Mouse (Mus musculus): ENCODE measurements around the gene Itgav. TPM values are rescaled to one million over a fixed set of nuclear protein-coding genes. Genes with fewer than 3 reads are reported as not detected.

Gene Itgav
- polyA plus RNA-seq, 1 experiment from 2014 or later = 75.9 TPM

DNA sequence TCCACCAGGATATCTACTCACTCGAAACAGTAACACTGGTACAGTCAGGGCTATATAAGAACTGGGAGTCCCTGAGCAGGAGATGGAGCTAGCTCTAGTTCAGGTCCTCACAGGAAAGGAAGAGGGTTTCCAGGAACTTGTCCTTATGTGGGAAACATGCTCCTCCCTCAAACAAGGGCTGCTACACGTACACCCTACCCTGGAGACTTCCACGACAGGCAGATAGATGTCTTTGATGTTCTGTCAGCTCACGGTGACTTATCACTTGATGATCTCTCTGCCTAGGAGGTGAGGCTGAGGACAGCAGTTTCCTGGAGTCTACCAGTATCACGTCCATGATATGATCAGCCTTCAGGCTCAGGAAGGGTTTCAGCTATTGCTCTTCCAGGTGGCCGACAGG, 21.1 kb downstream of the Itgav start:
- H3K4me2 ChIP-seq = no peak overlapping the region
- peaks cover 11% of the 10 kb centered on the region for H3K36me3 ChIP-seq (ENCODE audit: control insufficient read depth, insufficient read depth, low read length)
- no peaks in the 10 kb centered on the region for H3K27me3 ChIP-seq (ENCODE audit: control insufficient read depth, insufficient read depth, low read length)
- 39% methylated on average over 6 of the region's 6 CpGs for WGBS (ENCODE audit: insufficient replicate concordance)
- H3K9me3 ChIP-seq (replicated peaks; ENCODE audit: control insufficient read depth, low read length) = no peaks in the 10 kb centered on the region
- no peak overlapping the region for H3K4me3 ChIP-seq (ENCODE audit: low read depth, low read length)
- peaks cover 19% of the 10 kb centered on the region for H3K4me1 ChIP-seq (ENCODE audit: control insufficient read depth, insufficient read depth, low read length)
- H3K9ac ChIP-seq (ENCODE audit: low read depth, low read length) = no peak overlapping the region
- ATAC-seq (replicated peaks; ENCODE audit: insufficient number of reproducible peaks, low FRiP score, low TSS enrichment) = no peak
- no peak overlapping the region for H3K27ac ChIP-seq (ENCODE audit: low read depth, low read length)

- H3K4me2 ChIP-seq = no peak overlapping the region
- 91% methylated on average over 10 of the region's 10 CpGs for WGBS (ENCODE audit: insufficient replicate concordance)
Measured at GRCm38 (mm10) chr2:83748581-83749118, 24.5 kb downstream of the Itgav start.

DNA sequence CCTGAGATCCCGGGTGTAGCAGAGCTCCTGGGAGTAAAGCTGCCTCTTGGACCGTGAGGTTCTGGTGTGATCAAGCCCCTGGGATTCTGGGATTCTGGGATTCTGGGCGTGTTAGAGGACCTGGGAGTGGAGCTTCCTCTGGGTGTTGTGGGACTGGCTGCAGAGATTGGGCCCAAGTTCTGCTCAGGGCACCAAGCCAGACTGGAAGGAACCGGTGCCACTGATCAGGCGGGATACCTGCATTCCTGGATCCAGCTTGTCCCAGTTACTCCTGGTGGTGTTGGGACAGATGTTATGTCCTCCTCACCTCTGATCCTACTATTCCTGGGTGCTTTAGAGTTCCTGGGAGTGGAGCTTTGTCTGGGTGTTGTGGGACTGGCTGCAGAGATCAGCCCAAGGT, 28.8 kb downstream of the Itgav start:
- Histone ChIP-seq H3K4me1 (ENCODE audit: control insufficient read depth, insufficient read depth, low read length) (no peaks in the 10 kb centered on the region), H3K27me3 (ENCODE audit: control insufficient read depth, insufficient read depth, low read length) (peaks cover 11% of the 10 kb centered on the region), H3K9ac (ENCODE audit: low read depth, low read length) (no peak overlapping the region), H3K4me3 (ENCODE audit: low read depth, low read length) (no peak overlapping the region), H3K27ac (ENCODE audit: low read depth, low read length) (no peak overlapping the region), H3K36me3 (ENCODE audit: control insufficient read depth, insufficient read depth, low read length) (peaks cover 9% of the 10 kb centered on the region), H3K4me2 (no peak overlapping the region), H3K9me3 (replicated peaks; ENCODE audit: control insufficient read depth, low read length) (no peaks in the 10 kb centered on the region)
- no peak for ATAC-seq (replicated peaks; ENCODE audit: insufficient number of reproducible peaks, low FRiP score, low TSS enrichment)
- WGBS (ENCODE audit: insufficient replicate concordance) = 78% methylated on average over 5 of the region's 5 CpGs

More at GRCm38 (mm10) chr2:83748581-83749118, 24.5 kb downstream of the Itgav start:
- peaks cover 11% of the 10 kb centered on the region for H3K36me3 ChIP-seq (ENCODE audit: control insufficient read depth, insufficient read depth, low read length)
- no peak for ATAC-seq (replicated peaks; ENCODE audit: insufficient number of reproducible peaks, low FRiP score, low TSS enrichment)
- no peaks in the 10 kb centered on the region for H3K27me3 ChIP-seq (ENCODE audit: control insufficient read depth, insufficient read depth, low read length)
- H3K4me3 ChIP-seq (ENCODE audit: low read depth, low read length) = no peak overlapping the region
- no peak overlapping the region for H3K9ac ChIP-seq (ENCODE audit: low read depth, low read length)
- H3K27ac ChIP-seq (ENCODE audit: low read depth, low read length) = no peak overlapping the region
- no peaks in the 10 kb centered on the region for H3K9me3 ChIP-seq (replicated peaks; ENCODE audit: control insufficient read depth, low read length)
- H3K4me1 ChIP-seq (ENCODE audit: control insufficient read depth, insufficient read depth, low read length) = peaks cover 5% of the 10 kb centered on the region; the same call in 1 of the 2 replicates

DNA sequence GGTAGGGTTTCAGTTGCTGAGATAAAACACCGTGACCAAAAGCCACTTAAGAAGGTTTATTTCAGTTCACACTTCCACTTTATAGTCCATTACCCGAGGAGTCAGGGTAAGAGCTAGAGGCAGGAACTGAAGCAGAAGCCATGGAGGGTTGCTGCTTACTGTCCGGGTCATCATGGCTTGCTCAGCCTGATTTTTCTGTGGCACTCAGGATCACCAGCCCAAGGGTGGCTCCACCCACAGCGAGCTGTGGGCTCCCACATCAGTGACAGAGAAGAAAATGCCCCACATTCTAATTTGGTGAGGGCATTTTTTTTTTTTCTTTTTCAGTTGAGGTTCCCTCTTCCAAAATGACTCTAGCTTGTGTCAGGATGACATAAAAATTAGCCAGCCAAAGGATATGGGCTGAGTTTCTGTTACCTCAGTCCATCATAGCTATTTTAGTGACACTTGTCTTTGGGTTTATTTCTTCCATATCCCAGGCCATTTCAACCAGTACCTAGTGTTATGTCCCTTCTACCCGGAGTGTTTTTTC, 30.2 kb downstream of the Itgav start:
- 62% methylated on average over 5 of the region's 5 CpGs for WGBS (ENCODE audit: insufficient replicate concordance)
- Histone ChIP-seq H3K4me1 (ENCODE audit: control insufficient read depth, insufficient read depth, low read length) (peaks cover 3% of the 10 kb centered on the region; the same call in 1 of the 2 replicates), H3K4me3 (ENCODE audit: low read depth, low read length) (no peak overlapping the region), H3K4me2 (no peak overlapping the region), H3K36me3 (ENCODE audit: control insufficient read depth, insufficient read depth, low read length) (peaks cover 2% of the 10 kb centered on the region), H3K9me3 (replicated peaks; ENCODE audit: control insufficient read depth, low read length) (no peaks in the 10 kb centered on the region), H3K27ac (ENCODE audit: low read depth, low read length) (no peak overlapping the region), H3K9ac (ENCODE audit: low read depth, low read length) (no peak overlapping the region), H3K27me3 (ENCODE audit: control insufficient read depth, insufficient read depth, low read length) (peaks cover 11% of the 10 kb centered on the region)
- no peak for ATAC-seq (replicated peaks; ENCODE audit: insufficient number of reproducible peaks, low FRiP score, low TSS enrichment)

GRCm38 (mm10) chr2:83758606-83759215, 34.5 kb downstream of the Itgav start:
- Histone ChIP-seq H3K36me3 (ENCODE audit: control insufficient read depth, insufficient read depth, low read length) (peaks cover 2% of the 10 kb centered on the region), H3K27ac (ENCODE audit: low read depth, low read length) (peak overlapping the region; percentile 57), H3K4me2 (peak overlapping the region; percentile 58), H3K9ac (ENCODE audit: low read depth, low read length) (0 out of 2 replicates have a peak overlapping the region, but pooled peaks have one; percentile 22), H3K4me3 (ENCODE audit: low read depth, low read length) (no peak overlapping the region), H3K9me3 (replicated peaks; ENCODE audit: control insufficient read depth, low read length) (no peaks in the 10 kb centered on the region), H3K4me1 (ENCODE audit: control insufficient read depth, insufficient read depth, low read length) (peaks cover 4% of the 10 kb centered on the region; the same call in 1 of the 2 replicates), H3K27me3 (ENCODE audit: control insufficient read depth, insufficient read depth, low read length) (peaks cover 11% of the 10 kb centered on the region)
- 0 out of 2 replicates have a peak, but pooled peaks have one; percentile 19 for ATAC-seq (replicated peaks; ENCODE audit: insufficient number of reproducible peaks, low FRiP score, low TSS enrichment)
- WGBS (ENCODE audit: insufficient replicate concordance) = 68% methylated on average over 7 of the region's 7 CpGs

DNA sequence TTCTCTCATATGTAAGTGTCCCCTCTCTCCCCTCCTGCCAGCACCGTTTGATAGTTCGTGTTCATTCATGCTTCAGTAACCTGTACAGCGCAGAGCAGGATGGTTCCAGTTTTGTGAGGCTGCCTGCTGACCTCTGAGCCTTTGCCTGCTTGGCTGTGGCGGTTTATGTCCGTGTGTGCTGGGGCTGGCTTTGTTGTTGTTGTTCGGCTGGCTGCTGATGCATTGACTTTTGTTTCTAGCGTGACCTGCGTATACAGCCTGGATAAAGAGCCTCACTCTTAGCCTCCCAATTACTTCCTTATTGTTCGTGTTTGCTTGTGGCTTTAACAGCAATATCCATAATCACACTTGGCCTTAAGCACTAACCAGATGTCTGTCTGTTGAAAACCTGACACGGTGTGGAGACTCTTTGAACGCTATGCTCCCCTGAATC, 35.0 kb downstream of the Itgav start:
- 0 out of 2 replicates have a peak overlapping the region, but pooled peaks have one; percentile 5 for H3K4me3 ChIP-seq (ENCODE audit: low read depth, low read length)
- H3K27me3 ChIP-seq (ENCODE audit: control insufficient read depth, insufficient read depth, low read length) = peaks cover 11% of the 10 kb centered on the region
- no peaks in the 10 kb centered on the region for H3K9me3 ChIP-seq (replicated peaks; ENCODE audit: control insufficient read depth, low read length)
- 0 out of 2 replicates have a peak overlapping the region, but pooled peaks have one; percentile 22 for H3K9ac ChIP-seq (ENCODE audit: low read depth, low read length)
- H3K4me1 ChIP-seq (ENCODE audit: control insufficient read depth, insufficient read depth, low read length) = peaks cover 4% of the 10 kb centered on the region; the same call in 1 of the 2 replicates
- ATAC-seq (replicated peaks; ENCODE audit: insufficient number of reproducible peaks, low FRiP score, low TSS enrichment) = peak; percentile 22; the same call in 1 of the 2 replicates
- 37% methylated on average over 11 of the region's 11 CpGs for WGBS (ENCODE audit: insufficient replicate concordance)
- H3K36me3 ChIP-seq (ENCODE audit: control insufficient read depth, insufficient read depth, low read length) = peaks cover 2% of the 10 kb centered on the region
- H3K27ac ChIP-seq (ENCODE audit: low read depth, low read length) = peak overlapping the region; percentile 57
- peak overlapping the region; percentile 58 for H3K4me2 ChIP-seq

GRCm38 (mm10) chr2:83759667-83760066, 35.5 kb downstream of the Itgav start:
- Histone ChIP-seq H3K9ac (ENCODE audit: low read depth, low read length) (no peak overlapping the region), H3K4me1 (ENCODE audit: control insufficient read depth, insufficient read depth, low read length) (peaks cover 4% of the 10 kb centered on the region; the same call in 1 of the 2 replicates), H3K9me3 (replicated peaks; ENCODE audit: control insufficient read depth, low read length) (no peaks in the 10 kb centered on the region), H3K27me3 (ENCODE audit: control insufficient read depth, insufficient read depth, low read length) (peaks cover 11% of the 10 kb centered on the region), H3K4me3 (ENCODE audit: low read depth, low read length) (0 out of 2 replicates have a peak overlapping the region, but pooled peaks have one; percentile 5), H3K27ac (ENCODE audit: low read depth, low read length) (peak overlapping the region; percentile 57; the same call in 1 of the 2 replicates), H3K36me3 (ENCODE audit: control insufficient read depth, insufficient read depth, low read length) (peaks cover 2% of the 10 kb centered on the region), H3K4me2 (peak overlapping the region; percentile 58)
- WGBS (ENCODE audit: insufficient replicate concordance) = 14% methylated on average over 5 of the region's 5 CpGs
- ATAC-seq (replicated peaks; ENCODE audit: insufficient number of reproducible peaks, low FRiP score, low TSS enrichment) = peak; percentile 80; the same call in 1 of the 2 replicates

GRCm38 (mm10) chr2:83760112-83760511, 35.9 kb downstream of the Itgav start:
- H3K27ac ChIP-seq (ENCODE audit: low read depth, low read length) = no peak overlapping the region

More at GRCm38 (mm10) chr2:83760112-83760511, 35.9 kb downstream of the Itgav start:
- WGBS (ENCODE audit: insufficient replicate concordance) = 17% methylated on average over 1 of the region's 1 CpGs
- Histone ChIP-seq H3K4me3 (ENCODE audit: low read depth, low read length) (no peak overlapping the region), H3K27me3 (ENCODE audit: control insufficient read depth, insufficient read depth, low read length) (peaks cover 9% of the 10 kb centered on the region), H3K36me3 (ENCODE audit: control insufficient read depth, insufficient read depth, low read length) (peaks cover 2% of the 10 kb centered on the region), H3K4me1 (ENCODE audit: control insufficient read depth, insufficient read depth, low read length) (peaks cover 4% of the 10 kb centered on the region; the same call in 1 of the 2 replicates), H3K4me2 (peak overlapping the region; percentile 58; the same call in 1 of the 2 replicates), H3K9ac (ENCODE audit: low read depth, low read length) (no peak overlapping the region), H3K9me3 (replicated peaks; ENCODE audit: control insufficient read depth, low read length) (no peaks in the 10 kb centered on the region)
- ATAC-seq (replicated peaks; ENCODE audit: insufficient number of reproducible peaks, low FRiP score, low TSS enrichment) = no peak

Measured in heart, embryonic 11.5 days (tissue).